Mouse (Mus musculus): ENCODE data around the gene Utp14a. TPM values are rescaled to one million over a fixed set of nuclear protein-coding genes. Genes with fewer than 3 reads are reported as not detected.

Gene Utp14a
- polyA plus RNA-seq, 1 experiment from 2014 or later, result 21.4 TPM

DNA sequence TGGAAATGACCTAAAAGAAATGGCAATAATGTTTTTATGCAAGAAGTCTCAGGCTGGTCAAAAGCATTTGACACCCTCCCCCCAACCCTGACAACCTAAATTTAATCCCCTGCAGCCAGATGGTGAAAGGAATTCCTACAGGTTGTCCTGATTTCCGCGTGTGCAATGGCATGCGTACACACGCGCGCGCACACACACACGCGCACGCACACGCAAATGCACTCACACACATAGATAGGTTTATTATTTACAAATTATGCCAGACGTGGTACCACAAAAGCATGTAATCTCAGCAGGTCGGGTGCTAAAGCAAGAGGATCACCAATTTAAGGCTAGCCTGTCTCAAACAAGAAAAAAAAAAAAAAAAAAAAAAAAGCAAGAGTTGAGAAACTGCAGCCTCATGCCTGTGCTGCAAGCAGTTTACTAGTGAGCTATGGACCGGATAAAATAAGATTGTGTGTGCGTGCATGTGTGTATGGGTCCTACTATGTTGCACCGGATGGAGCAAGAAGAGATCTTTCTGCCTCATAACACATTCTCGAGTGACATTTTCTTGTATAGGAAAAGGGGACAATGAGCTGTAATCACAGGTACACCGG lies 733 bp upstream of the Utp14a start:
- 23% methylated on average over 18 of the region's 18 CpGs for whole genome bisulfite sequencing
- no peaks in the 10 kb centered on the region for H3K4me1 ChIP-seq (ENCODE audit: control insufficient read depth, insufficient read depth, low read length)
- peak overlapping the region; percentile 40; the same call in 1 of the 2 replicates for H3K27ac ChIP-seq (ENCODE audit: low read depth, low read length)
- DNase-seq (ENCODE audit: low spot score, missing footprints) (no peak), ATAC-seq (ENCODE audit: low FRiP score) (peak; percentile 56)
- H3K9me3 ChIP-seq (ENCODE audit: control insufficient read depth, low read length), result no peaks in the 10 kb centered on the region
- H3K9ac ChIP-seq (ENCODE audit: low read length), result peak overlapping the region; percentile 48
- H3K36me3 ChIP-seq (ENCODE audit: control insufficient read depth, insufficient read depth, low read length), result no peaks in the 10 kb centered on the region
- H3K4me3 ChIP-seq (ENCODE audit: low read depth, low read length), result peak overlapping the region; percentile 49
- H3K27me3 ChIP-seq (ENCODE audit: control insufficient read depth, insufficient read depth, low read length), result no peaks in the 10 kb centered on the region
- H3K4me2 ChIP-seq, result peak overlapping the region; percentile 55

GRCm38 (mm10) chrX:48257011-48257410 lies 349 bp downstream of the Utp14a start:
- ATAC-seq (ENCODE audit: low FRiP score), result peak; percentile 47
- Histone ChIP-seq H3K27ac (ENCODE audit: low read depth, low read length) (no peak overlapping the region), H3K4me3 (ENCODE audit: low read depth, low read length) (peak overlapping the region; percentile 49), H3K9ac (ENCODE audit: low read length) (peak overlapping the region; percentile 56), H3K36me3 (ENCODE audit: control insufficient read depth, insufficient read depth, low read length) (no peaks in the 10 kb centered on the region), H3K4me1 (ENCODE audit: control insufficient read depth, insufficient read depth, low read length) (no peaks in the 10 kb centered on the region), H3K27me3 (ENCODE audit: control insufficient read depth, insufficient read depth, low read length) (no peaks in the 10 kb centered on the region), H3K9me3 (ENCODE audit: control insufficient read depth, low read length) (no peaks in the 10 kb centered on the region), H3K4me2 (peak overlapping the region; percentile 50)
- WGBS, result 16% methylated on average over 16 of the region's 16 CpGs
- no peak for DNase-seq (ENCODE audit: low spot score, missing footprints)

- Histone ChIP-seq H3K27ac (ENCODE audit: low read depth, low read length) (no peak overlapping the region), H3K36me3 (ENCODE audit: control insufficient read depth, insufficient read depth, low read length) (no peaks in the 10 kb centered on the region), H3K4me1 (ENCODE audit: control insufficient read depth, insufficient read depth, low read length) (no peaks in the 10 kb centered on the region), H3K27me3 (ENCODE audit: control insufficient read depth, insufficient read depth, low read length) (no peaks in the 10 kb centered on the region), H3K9ac (ENCODE audit: low read length) (no peak overlapping the region), H3K4me3 (ENCODE audit: low read depth, low read length) (no peak overlapping the region), H3K9me3 (ENCODE audit: control insufficient read depth, low read length) (no peaks in the 10 kb centered on the region), H3K4me2 (no peak overlapping the region)
- DNase-seq (ENCODE audit: low spot score, missing footprints) (no peak), ATAC-seq (ENCODE audit: low FRiP score) (no peak)
- 89% methylated on average over 4 of the region's 4 CpGs for WGBS
Observed at GRCm38 (mm10) chrX:48271671-48272070, 15.0 kb downstream of the Utp14a start.

- Histone ChIP-seq H3K4me3 (ENCODE audit: low read depth, low read length) (no peak overlapping the region), H3K4me2 (no peak overlapping the region), H3K9me3 (ENCODE audit: control insufficient read depth, low read length) (no peaks in the 10 kb centered on the region), H3K36me3 (ENCODE audit: control insufficient read depth, insufficient read depth, low read length) (no peaks in the 10 kb centered on the region), H3K9ac (ENCODE audit: low read length) (no peak overlapping the region), H3K4me1 (ENCODE audit: control insufficient read depth, insufficient read depth, low read length) (no peaks in the 10 kb centered on the region), H3K27me3 (ENCODE audit: control insufficient read depth, insufficient read depth, low read length) (no peaks in the 10 kb centered on the region), H3K27ac (ENCODE audit: low read depth, low read length) (no peak overlapping the region)
- DNase-seq (ENCODE audit: low spot score, missing footprints), result no peak
- WGBS, result 84% methylated on average over 10 of the region's 10 CpGs
- no peak for ATAC-seq (ENCODE audit: low FRiP score)
Observed at GRCm38 (mm10) chrX:48274634-48275033, 18.0 kb downstream of the Utp14a start.

DNA sequence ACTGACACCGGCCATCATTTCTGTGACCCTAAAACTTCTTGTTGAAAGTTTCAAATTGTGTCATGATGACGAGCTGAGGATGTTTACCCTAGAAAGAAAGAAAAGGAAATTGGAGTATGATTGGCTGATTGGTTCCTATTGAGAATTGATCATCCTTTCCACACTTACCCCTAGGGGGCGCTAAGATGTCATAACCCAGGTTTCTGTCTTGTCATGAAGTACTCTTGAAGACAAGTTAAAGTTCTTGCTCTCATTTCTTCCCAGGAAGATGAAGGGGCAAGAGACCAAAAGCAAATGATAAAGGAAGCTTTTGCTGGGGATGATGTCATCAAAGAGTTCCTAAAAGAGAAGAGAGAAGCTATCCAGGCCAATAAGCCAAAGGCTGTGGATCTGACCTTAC lies 21.4 kb downstream of the Utp14a start:
- Histone ChIP-seq H3K4me1 (ENCODE audit: control insufficient read depth, insufficient read depth, low read length) (no peaks in the 10 kb centered on the region), H3K4me2 (no peak overlapping the region), H3K27me3 (ENCODE audit: control insufficient read depth, insufficient read depth, low read length) (no peaks in the 10 kb centered on the region), H3K4me3 (ENCODE audit: low read depth, low read length) (no peak overlapping the region), H3K27ac (ENCODE audit: low read depth, low read length) (no peak overlapping the region), H3K9me3 (ENCODE audit: control insufficient read depth, low read length) (no peaks in the 10 kb centered on the region), H3K9ac (ENCODE audit: low read length) (no peak overlapping the region), H3K36me3 (ENCODE audit: control insufficient read depth, insufficient read depth, low read length) (no peaks in the 10 kb centered on the region)
- ATAC-seq (ENCODE audit: low FRiP score) (no peak), DNase-seq (ENCODE audit: low spot score, missing footprints) (peak; percentile 84)
- 41% methylated on average over 3 of the region's 3 CpGs for WGBS

DNA sequence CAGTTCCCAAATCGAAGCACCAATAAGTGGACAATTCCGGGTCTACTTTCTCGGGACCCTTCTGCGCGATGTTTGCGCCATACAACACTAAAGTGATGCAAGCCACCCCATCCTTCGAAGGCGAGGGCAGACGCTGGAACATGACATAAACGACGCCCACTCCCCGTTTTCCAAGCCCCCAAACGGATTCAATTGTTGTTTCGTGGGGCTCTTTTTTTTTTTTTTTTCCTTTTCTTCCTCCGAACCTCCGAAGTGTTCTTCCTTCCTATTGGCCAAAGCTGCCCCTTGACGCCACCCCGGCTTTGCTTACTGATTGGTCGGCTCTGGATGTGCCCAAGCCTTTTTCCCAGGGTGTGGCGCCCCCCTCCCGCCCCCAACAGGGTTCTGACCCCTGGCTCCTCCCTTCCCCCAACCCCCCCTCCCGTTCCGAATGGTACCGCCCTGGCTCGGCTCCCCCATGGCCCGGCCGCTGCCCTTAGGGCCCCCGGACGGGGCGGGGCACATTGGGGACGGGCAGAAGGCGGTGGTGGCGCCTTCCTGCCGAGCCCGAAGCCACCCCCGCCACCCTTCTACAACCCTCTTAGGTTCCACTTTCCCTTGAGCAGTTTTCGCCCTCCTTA lies 27.8 kb downstream of the Utp14a start:
- Histone ChIP-seq H3K4me3 (ENCODE audit: low read depth, low read length) (peak overlapping the region; percentile 39), H3K36me3 (ENCODE audit: control insufficient read depth, insufficient read depth, low read length) (no peaks in the 10 kb centered on the region), H3K9me3 (ENCODE audit: control insufficient read depth, low read length) (no peaks in the 10 kb centered on the region), H3K9ac (ENCODE audit: low read length) (peak overlapping the region; percentile 72), H3K27me3 (ENCODE audit: control insufficient read depth, insufficient read depth, low read length) (no peaks in the 10 kb centered on the region), H3K27ac (ENCODE audit: low read depth, low read length) (peak overlapping the region; percentile 91), H3K4me2 (peak overlapping the region; percentile 57), H3K4me1 (ENCODE audit: control insufficient read depth, insufficient read depth, low read length) (no peaks in the 10 kb centered on the region)
- ATAC-seq (ENCODE audit: low FRiP score) (peak; percentile 87), DNase-seq (ENCODE audit: low spot score, missing footprints) (no peak)
- 11% methylated on average over 31 of the region's 37 CpGs for whole genome bisulfite sequencing

DNA sequence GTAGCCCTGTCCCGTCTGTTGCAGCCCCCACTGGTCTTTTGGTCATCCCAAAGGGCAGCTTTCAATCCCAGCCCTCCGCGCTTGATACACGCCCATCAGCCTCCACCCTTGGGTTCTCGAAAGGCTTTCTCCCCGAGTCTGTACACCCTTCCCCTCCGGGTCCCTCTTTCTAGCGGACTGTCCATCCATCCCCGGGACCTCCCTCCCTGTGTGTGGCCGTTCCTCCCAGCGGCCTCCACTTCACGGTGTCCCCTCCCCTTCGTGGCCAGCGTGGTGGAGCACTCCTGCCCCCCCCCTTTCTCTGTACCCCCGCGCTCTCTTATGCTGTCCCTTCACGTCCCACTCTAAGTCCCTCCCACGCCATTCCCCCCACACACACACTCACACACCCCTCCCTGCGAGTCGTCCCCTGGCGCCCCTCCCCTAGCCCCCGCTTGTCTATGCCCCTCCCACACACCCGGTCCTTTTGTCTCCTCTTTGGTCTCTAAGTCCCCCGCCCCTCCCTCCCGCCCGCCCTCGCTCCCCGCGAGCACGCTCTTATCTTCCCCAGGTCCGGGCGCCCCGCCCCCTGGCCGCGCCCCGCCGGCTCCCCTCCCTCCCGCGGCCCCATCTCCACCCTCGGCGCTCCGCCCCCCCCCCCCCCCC lies 28.5 kb downstream of the Utp14a start:
- Histone ChIP-seq H3K4me1 (ENCODE audit: control insufficient read depth, insufficient read depth, low read length) (no peaks in the 10 kb centered on the region), H3K9ac (ENCODE audit: low read length) (peak overlapping the region; percentile 72), H3K36me3 (ENCODE audit: control insufficient read depth, insufficient read depth, low read length) (no peaks in the 10 kb centered on the region), H3K27me3 (ENCODE audit: control insufficient read depth, insufficient read depth, low read length) (no peaks in the 10 kb centered on the region), H3K27ac (ENCODE audit: low read depth, low read length) (peak overlapping the region; percentile 91), H3K4me3 (ENCODE audit: low read depth, low read length) (peak overlapping the region; percentile 39), H3K9me3 (ENCODE audit: control insufficient read depth, low read length) (no peaks in the 10 kb centered on the region), H3K4me2 (peak overlapping the region; percentile 57)
- whole genome bisulfite sequencing, result 19% methylated on average over 22 of the region's 42 CpGs
- ATAC-seq (ENCODE audit: low FRiP score) (peak; percentile 88), DNase-seq (ENCODE audit: low spot score, missing footprints) (peak; percentile 96)

DNA sequence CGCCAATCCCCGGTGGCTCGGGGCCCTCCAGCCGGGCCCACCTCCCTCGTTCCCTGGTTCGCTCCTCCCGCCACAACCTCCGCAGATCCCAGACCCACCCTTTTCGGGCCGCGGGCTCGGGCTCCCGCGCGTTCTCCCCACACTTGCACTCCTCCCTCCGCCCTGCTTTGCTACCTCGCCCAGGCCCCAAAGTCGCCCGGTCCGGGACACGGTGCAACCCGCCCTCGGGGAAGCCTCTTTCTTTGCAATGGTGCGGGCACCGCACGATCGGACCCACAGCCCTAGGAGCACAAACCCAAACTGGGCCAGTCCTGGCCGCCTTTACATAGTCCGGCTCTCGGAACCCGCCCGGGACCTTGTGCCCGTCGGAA lies 29.0 kb downstream of the Utp14a start:
- H3K9ac ChIP-seq (ENCODE audit: low read length), result peak overlapping the region; percentile 63
- DNase-seq (ENCODE audit: low spot score, missing footprints), result peak; percentile 91
- H3K4me3 ChIP-seq (ENCODE audit: low read depth, low read length), result peak overlapping the region; percentile 39
- no peaks in the 10 kb centered on the region for H3K36me3 ChIP-seq (ENCODE audit: control insufficient read depth, insufficient read depth, low read length)
- no peaks in the 10 kb centered on the region for H3K9me3 ChIP-seq (ENCODE audit: control insufficient read depth, low read length)
- 6% methylated on average over 15 of the region's 34 CpGs for WGBS
- ATAC-seq (ENCODE audit: low FRiP score), result peak; percentile 71
- no peaks in the 10 kb centered on the region for H3K27me3 ChIP-seq (ENCODE audit: control insufficient read depth, insufficient read depth, low read length)
- peak overlapping the region; percentile 51; the same call in 1 of the 2 replicates for H3K27ac ChIP-seq (ENCODE audit: low read depth, low read length)
- peak overlapping the region; percentile 57 for H3K4me2 ChIP-seq
- H3K4me1 ChIP-seq (ENCODE audit: control insufficient read depth, insufficient read depth, low read length), result no peaks in the 10 kb centered on the region

- WGBS, result 24% methylated on average over 6 of the region's 6 CpGs
- H3K27ac ChIP-seq (ENCODE audit: low read depth, low read length), result no peak overlapping the region
- H3K4me3 ChIP-seq (ENCODE audit: low read depth, low read length), result no peak overlapping the region; the same call in 1 of the 2 replicates
- no peaks in the 10 kb centered on the region for H3K4me1 ChIP-seq (ENCODE audit: control insufficient read depth, insufficient read depth, low read length)
- ATAC-seq (ENCODE audit: low FRiP score) (no peak), DNase-seq (ENCODE audit: low spot score, missing footprints) (no peak)
- H3K4me2 ChIP-seq, result no peak overlapping the region
- H3K27me3 ChIP-seq (ENCODE audit: control insufficient read depth, insufficient read depth, low read length), result no peaks in the 10 kb centered on the region
- no peak overlapping the region for H3K9ac ChIP-seq (ENCODE audit: low read length)
- H3K36me3 ChIP-seq (ENCODE audit: control insufficient read depth, insufficient read depth, low read length), result no peaks in the 10 kb centered on the region
- H3K9me3 ChIP-seq (ENCODE audit: control insufficient read depth, low read length), result no peaks in the 10 kb centered on the region
Observed at GRCm38 (mm10) chrX:48286488-48286887, 29.8 kb downstream of the Utp14a start.

Measured in midbrain, embryonic 11.5 days (tissue).